Mouse (Mus musculus): Measurements from ENCODE around the gene Pde8b.
"Not testable (repeated sequence)": the region's sequence is repeated elsewhere in the genome, so short reads cannot be mapped to it uniquely, and the experiment has no call there.

Gene Pde8b

DNA sequence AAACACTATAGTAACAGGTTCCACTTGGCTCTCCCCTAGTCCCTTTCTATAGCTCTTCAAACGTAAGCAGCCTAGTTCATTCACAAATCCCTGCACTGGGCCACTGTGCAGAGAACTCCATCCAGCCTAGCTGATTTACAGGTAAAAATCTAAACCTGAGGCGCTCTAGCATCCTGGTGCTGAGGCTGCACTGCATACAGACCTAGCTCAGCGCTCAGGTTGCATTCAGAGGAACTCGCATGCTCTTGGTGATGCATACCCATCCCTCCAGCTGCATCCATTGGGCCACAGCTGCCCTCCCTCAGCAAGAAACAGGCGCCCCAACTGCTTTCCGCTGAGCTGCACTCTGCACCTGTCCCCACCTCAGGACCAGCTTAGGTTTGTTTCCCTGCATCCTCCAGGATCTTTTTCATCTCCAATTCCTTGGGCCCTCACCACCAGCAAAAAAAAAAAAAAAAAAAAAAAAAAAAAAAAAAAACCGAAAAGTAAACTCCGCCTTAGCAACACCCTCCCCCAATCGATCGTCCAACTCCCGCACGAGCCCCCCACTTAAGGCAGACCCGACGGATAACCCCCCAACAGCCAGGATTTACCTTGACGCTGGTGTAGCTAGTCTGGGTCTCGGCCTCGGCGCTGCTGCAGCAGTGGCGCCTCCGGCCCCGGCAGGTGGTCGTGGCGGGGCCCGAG, 28.1 kb downstream of the Pde8b start:
- DNase-seq (ENCODE audit: low read depth, low spot score) = no peak

DNA sequence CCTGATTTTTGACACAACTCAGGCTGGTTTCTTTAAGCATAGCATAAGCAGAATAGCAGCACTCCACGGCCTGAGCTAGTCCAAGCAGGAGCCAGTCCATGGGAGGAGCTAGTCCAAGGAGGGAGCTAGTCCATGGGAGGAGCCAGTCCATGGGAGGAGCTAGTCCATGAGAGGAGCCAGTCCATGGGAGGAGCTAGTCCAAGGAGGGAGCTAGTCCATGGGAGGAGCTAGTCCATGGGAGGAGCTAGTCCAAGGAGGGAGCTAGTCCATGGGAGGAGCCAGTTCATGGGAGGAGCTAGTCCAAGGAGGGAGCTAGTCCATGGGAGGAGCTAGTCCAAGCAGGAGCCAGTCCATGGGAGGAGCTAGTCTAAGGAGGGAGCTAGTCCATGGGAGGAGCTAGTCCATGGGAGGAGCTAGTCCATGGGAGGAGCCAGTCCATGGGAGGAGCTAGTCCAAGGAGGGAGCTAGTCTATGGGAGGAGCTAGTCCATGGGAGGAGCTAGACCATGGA, 34.4 kb downstream of the Pde8b start:
- DNase-seq (ENCODE audit: low read depth, low spot score) = not testable (repeated sequence)

DNA sequence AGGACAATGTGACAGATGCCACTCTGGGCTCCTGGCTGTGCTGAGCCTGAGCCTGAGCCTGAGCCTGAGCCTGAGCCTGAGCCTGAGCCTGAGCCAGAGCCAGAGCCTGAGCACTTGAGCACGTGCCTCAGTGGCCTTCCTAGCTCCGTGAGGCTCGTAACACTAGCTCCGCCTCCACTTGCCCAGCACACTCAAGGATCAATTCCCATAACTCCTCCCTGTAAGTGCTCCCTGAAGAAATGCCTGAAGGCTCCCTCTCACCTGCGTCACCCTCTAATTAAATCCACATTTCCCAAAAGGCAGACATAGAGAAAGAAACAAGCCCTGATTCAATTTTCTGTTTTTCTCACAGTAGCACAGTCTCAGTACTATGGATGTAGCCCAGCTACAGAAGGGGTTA, 37.8 kb downstream of the Pde8b start:
- DNase-seq (ENCODE audit: low read depth, low spot score) = no peak

DNA sequence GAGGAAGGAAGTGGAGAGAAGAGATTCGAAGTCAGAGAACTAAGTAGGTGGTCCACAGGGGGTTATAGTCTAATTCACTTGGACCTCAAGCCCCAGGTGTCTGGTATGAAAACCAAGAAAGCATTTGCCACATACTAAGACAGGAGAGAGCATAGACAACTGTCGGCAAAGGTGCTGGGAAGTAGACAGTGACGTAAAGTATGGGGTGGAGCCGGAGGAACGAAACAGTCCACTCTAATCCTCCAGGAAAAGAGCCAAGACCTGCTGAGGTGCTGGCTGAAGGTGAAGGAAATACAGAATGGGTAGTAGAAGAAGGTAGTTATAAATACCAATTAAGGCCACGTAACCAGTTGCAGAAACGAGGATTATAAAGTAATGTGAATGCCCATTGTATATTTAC, 42.8 kb downstream of the Pde8b start:
- not testable (repeated sequence) for DNase-seq (ENCODE audit: low read depth, low spot score)

DNA sequence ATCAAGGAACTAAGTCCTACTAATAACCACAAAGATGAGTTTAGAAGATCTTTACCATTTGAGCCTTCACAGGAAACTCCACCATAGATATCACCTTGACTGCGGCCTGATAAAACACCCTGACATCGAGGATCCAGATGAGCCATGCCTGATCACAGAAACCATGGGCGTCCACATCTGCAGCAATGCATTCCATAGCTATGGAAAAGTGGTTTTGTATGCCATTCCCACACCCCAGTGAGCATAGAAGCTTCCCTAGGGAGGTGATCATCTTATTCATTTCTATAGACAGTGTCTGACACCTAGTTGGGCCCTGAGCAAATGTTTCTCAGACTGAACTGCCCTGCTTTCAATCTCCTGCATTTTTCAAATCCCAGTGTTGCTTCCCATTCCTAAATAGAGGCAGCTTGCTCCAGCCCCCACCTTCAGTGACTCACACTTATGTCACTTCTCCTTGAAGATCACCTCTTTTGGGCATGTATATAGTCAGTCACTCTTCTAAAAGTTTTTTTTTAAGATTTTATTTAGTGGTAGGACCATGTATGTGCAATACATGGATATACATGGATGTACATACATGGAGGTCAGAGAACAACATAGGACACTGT, 47.9 kb downstream of the Pde8b start:
- no peak for DNase-seq (ENCODE audit: low read depth, low spot score)

DNA sequence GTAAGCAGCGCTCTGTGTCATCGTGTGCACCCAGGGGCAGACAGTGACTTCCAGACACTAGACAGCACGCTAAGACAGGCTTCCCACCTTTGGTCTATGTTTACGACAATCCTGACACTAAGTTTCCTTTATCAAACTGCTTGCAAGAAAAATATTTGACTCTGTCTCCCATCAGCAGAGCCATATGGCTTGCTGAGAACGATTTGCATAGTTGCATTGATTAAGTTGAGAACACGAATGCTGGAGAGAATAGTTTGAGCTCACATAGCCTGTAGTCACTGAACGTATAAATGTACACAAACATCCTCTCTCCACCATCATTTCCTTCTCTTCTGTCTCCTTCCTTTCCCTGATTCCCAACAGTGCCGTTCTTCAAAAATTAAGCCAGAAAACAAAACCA, 49.3 kb downstream of the Pde8b start:
- no peak for DNase-seq (ENCODE audit: low read depth, low spot score)

DNA sequence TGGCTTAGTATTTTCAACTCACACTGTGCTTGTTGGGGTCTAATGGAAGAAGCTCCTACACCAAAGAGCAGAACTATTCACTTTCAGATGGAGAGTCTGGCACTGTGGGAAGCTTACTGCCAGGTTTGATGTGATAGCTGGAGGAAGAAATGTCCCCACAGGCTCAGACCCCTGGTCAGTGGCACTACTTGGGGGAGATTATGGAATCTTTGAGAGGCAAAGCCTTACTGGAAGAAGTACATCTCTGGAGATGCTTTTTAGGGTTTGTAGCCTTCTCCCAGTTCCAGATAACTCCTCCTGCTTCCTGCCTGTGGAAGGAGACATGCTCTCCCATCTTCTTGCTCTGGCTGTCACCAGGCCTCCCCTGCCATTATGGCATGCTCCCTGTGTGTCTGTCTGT, 50.1 kb downstream of the Pde8b start:
- DNase-seq (ENCODE audit: low read depth, low spot score) = no peak

DNA sequence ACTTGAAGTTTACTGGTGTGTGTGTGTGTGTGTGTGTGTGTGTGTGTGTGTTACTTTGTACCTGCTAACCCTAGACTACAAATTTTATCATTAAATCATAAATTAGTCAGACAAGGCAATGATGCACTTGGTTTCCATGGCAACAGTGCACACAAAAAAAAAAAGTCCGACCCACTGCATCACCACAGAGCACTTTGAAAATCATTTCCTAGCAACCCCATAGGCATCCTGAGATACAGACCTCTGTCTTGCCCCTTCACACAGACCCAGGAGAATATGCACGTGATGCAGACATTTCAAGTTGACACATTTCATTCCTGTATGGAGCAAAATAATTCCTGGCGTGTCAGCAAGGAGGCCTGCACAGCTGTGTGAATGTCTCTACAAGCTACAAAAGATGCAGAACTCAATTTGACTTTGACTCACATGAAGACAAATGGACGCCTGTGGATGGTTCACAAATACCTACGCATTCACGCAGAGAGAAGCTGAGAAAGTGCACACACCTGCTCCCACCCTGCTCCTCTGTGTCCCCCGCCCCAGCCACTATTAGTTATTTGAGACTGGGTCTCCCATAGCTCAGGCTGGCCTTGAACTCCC, 53.9 kb downstream of the Pde8b start:
- peak; percentile 3 for DNase-seq (ENCODE audit: low read depth, low spot score)

DNA sequence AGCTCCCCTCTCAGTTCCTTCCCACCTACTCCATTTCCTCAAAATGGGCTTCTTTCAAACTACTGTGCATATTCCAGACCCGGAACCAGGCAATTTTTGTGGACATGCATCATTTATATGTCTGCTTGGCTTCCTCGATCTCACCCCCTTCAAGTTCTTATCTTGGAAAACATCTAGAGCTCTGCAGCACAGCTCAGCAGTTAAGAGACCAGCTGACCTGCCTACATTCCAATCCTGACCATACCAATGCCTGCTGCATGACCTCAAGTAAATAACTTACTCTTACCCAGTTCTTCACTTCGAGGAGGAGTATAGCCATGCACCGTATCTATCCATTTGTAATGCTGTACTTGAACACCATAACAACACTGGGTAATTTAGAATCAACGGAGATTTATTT, 58.2 kb downstream of the Pde8b start:
- no peak for DNase-seq (ENCODE audit: low read depth, low spot score)

DNA sequence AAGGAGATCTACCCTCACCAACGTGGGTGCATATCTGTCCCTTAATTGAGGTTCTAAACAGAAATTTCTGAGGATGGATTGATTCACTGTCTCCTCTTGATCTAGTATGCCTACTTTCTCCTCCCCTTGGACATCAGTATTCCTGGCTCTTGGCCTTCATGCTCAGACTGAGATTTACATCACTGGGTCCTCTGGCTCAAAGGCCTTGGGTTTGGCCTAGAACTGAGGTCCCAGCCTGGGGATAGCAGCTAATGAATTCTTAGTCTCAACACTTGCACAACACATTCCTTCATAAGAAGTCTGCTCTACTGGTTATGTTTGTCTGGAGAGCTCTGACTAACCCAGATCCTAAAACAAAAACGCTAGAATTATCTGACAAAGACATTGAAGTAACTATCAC, 61.0 kb downstream of the Pde8b start:
- no peak for DNase-seq (ENCODE audit: low read depth, low spot score)

DNA sequence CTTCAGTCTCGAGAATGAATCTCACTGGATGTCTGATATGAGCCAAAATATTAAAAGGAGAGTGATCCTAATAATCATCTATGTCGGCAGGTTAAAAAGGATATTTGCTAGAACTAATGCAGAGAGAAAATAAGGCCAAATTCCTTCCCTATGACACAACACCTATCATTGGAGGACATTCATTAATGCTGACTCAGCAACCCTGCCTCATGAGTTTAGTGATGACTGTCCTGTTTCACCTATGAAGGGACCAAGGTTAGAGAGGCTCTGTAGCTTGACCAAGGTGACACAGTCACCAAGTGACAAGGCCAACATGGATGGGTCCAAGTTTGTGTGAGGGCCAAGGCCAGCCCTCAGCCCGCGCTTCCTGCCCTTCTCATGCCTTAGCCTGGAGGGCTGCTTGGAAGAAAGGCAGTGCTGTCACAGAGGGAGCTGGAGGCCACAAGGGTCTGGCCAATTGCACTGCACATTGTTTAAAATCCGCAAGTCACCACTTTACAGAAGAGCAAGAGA, 62.9 kb downstream of the Pde8b start:
- DNase-seq (ENCODE audit: low read depth, low spot score) = no peak

DNA sequence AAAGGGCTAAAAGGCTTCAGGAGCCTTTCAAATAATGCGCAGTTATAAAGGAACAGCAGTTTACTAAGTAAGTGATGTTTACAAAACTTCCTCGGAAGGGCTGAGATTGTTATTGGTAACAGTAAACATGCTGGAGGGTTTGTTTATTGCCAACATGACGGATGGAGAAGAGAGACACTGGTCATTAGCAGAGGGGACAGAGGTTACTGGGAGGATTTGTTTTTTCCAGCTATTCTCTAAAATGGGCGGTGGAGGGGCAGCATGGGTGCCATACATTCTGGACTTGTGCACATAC, 63.4 kb downstream of the Pde8b start:
- DNase-seq (ENCODE audit: low read depth, low spot score) = no peak

DNA sequence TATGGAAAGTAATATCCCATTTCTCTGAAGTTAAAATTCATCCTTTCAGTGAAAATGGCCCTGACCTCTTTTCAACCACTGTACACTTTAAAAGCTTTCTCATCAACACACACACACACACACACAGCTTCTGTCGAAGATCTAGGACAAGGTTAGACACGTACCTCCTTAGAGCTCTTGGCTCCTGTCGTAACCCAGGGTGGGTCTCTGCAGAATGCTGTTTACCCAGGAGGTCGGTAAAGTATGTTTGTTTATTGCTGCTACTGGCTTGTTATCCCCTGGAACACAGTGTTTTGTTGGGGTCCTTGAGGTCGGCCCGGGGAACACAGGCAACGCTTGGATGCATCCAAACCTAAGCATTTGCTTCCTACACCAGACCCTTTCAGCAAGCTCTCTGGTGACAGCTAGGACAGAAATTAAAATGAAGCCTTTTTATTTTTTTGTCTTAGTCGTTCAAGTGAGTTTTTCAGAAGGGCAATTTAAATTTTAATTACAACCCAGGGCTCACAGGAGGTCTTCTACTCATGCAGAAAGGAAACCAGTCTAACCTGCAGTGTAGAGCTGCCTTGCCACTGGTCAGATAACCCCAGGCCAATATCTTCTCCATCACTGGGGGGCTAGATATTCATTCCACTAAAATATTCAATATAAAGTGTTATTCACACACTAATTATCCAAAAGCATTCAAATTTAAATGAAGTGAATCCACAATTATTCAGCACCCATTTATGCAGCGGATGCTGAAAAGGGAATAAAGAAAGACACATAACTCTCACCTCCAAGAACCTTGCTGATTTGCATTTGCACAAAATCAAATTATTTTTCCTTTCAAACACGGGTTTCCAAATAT, 64.0 kb downstream of the Pde8b start:
- no peak for DNase-seq (ENCODE audit: low read depth, low spot score)

DNA sequence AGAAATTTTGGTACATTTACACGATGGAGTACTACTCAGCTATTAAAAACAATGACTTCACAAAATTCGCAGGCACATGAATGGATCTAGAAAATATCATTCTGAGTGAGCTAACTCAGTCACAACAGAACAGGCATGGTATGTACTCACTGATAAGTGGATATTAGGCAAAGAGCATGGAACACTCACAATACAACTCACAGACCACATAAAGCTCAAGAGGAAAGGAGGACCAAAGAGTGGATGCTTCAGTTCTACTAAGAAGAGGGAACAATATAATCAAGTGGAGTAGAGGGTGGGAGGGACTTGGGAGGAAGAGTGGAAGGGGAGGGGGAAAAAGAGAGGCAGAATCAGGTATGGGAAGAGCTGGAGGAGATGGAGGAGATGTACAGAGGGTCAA, 66.5 kb downstream of the Pde8b start:
- no peak for DNase-seq (ENCODE audit: low read depth, low spot score)

DNA sequence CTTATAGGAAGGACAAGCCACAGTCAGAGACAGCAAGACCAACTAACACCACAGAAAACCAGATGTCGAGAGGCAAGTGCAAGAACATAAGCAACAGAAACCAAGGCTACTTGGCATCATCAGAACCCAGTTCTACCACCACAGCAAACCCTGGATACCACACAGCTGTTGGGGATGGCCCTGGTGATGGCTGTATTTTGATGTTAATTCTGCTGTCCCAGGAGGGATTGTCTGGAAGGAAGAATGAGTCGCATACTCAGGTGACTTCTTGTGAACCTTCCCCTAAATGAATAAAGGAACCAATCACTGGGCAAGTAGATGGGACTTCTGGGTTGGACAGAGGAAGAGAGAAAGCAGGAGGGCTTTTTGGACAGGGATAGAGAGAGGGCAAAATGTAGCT, 69.9 kb downstream of the Pde8b start:
- no peak for DNase-seq (ENCODE audit: low read depth, low spot score)

DNA sequence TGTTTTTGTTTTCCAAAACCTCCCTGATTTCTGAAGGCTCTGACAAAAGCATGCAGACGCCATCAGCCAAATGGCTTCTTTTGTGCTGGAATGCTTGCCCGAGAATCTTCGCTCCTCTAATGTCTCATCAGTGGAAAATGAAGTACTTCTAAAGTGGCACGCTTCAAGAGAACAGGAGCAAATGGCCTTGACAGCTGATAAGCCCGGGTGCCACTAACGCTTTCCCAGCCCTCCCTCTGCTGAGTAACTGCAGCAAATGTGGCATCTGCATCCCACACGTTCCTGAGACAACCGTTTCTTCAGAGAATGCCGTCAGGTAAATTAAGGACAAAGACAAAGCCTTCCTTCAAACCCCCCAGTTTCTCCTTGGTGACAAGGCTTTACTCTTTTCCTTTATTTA, 72.8 kb downstream of the Pde8b start:
- no peak for DNase-seq (ENCODE audit: low read depth, low spot score)

DNA sequence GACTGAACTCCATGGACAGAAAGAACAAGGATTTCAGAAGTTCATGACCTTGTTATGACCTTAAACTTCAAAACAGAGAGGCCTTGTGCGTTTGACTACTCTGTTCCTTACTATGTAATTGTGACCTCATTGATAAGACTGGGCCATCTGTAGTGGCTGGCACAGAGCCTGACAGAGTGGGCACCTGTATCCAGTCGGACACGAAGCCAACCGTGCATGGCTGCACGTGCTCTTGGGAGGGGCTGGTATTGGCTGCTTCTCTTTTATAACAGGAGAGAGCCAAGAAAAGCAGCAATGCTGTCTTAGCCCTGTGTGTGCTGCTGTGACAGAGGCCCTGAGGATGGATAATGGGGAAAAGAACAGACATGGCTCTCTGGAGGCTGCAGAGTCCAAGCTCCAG, 73.7 kb downstream of the Pde8b start:
- DNase-seq (ENCODE audit: low read depth, low spot score) = no peak

DNA sequence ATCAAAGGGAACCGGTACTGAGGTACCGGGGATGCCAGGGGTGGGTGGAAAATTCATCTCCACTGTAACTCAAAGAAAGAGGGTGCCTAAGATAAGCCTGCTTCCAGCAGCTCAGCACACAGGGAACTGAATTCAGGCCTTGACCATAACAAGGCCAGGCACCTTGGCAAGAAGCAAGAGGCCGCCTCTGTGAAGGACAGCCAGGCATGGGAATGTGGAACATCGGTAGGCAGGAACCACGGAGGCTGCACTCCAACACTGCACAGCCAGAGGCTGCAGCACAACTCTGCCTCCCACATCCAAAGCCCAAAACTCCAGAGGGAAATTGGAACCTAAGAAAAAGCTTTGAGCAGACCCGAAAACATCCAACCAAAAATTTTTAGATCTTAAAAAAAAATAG, 75.9 kb downstream of the Pde8b start:
- no peak for DNase-seq (ENCODE audit: low read depth, low spot score)

DNA sequence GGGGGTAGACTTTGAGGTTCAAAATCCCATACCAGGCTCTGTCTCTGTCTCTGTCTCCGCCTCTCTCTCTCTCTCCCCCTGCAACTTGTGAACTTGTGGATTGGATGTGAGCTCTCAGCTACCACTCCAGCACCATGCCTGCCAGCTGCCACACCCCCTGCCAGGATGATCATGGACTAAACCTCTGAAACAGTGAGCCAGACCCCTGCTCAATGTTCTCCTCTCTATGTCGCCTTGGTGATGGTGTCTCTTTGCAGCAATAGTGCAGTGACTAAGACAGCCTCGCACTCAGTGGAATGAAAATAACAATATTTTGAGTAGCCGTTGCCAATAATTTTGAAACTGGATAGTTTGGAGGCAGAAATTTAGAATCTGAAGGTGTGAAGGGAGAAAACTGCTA, 77.8 kb downstream of the Pde8b start:
- DNase-seq (ENCODE audit: low read depth, low spot score) = no peak

DNA sequence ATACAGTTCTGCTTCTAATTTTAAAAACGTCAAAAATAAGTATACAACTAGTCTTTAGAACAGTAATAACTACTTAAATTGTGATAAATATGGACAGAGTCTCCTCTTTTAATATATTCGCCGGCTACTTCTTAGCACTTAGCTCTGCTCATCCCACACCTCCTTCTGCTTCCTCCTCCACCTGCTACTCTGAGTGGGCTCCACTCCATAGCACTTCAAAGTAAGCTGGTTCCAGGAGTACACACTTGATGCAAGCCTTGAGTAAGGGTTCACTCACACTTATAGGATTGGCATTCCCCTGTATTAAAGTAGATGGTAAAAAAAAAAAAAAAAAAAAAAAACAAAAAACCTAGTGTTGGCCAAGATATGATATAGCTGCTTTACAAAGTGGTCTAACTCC, 89.9 kb downstream of the Pde8b start:
- no peak for DNase-seq (ENCODE audit: low read depth, low spot score)

DNA sequence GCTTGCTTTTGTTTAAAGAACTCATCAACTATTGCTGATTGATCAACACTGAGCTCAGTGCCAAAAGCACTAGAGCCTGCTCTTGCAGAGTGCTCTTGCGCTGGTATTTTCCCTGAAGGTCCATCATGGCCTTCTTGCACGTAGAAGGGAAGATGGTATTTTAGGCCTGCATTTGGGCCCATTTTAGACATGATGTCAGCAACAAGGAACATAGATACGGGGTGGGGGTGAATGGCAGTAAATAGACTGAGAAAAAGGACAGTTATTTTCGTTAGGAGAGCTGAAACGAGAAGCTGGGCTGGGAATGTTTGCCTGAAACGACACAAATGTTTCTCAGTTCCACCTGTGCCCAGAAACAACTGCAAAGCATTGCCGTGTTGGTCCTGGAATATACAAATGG, 91.2 kb downstream of the Pde8b start:
- DNase-seq (ENCODE audit: low read depth, low spot score) = no peak

DNA sequence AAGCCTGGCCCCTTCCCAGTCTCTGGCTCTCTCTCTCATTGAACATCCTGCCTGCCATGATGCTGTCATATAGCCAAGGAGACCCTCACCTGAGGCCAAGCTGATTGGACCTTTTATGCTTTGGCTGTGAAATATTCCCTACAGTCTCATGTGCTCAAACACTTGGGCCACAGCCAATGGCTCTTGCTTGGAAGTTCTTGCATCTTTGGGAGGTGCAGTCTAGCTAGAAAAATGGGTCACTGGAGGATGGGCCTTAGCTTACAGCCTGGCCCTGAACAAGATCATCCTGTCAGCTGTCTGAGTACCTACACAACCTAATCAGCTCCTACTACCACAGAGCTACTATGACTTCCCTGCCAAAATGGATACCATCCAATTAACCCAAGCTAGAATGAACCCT, 105.4 kb downstream of the Pde8b start:
- DNase-seq (ENCODE audit: low read depth, low spot score) = no peak
